Mouse (Mus musculus) forebrain, embryonic 15.5 days (tissue): ENCODE data around the gene Rnf145. TPM values are rescaled to one million over a fixed set of nuclear protein-coding genes. Genes with fewer than 3 reads are reported as not detected.

Source experiments
- ATAC-seq: fragments of 200-750 bp; cut with Nextera tagmentation; replicated peaks from 2 replicates; pipeline ENCODE4 v1.8.0; 2017; ENCODE audit warnings: mild to moderate bottlenecking, moderate TSS enrichment, moderate library complexity
- H3K27ac ChIP-seq: fragments of 300-500 bp; sonication (generic); replicated peaks from 2 replicates; pipeline ENCODE4 v1.5.1; 2015; ENCODE audit warnings: mild to moderate bottlenecking, inconsistent platforms
- H3K27me3 ChIP-seq: fragments of 300-500 bp; sonication (generic); 2 replicates; pipeline ENCODE4 v1.6.1; 2015; ENCODE audit warnings: inconsistent platforms
- H3K36me3 ChIP-seq: fragments of 300-500 bp; sonication (generic); 2 replicates; pipeline ENCODE4 v1.6.1; 2015; ENCODE audit warnings: mild to moderate bottlenecking, inconsistent platforms
- H3K4me1 ChIP-seq: fragments of 300-500 bp; sonication (generic); 2 replicates; pipeline ENCODE4 v1.6.1; 2015; ENCODE audit warnings: inconsistent platforms
- H3K4me2 ChIP-seq: fragments of 300-500 bp; sonication (generic); replicated peaks from 2 replicates; pipeline ENCODE4 v1.6.1; 2015; ENCODE audit warnings: mild to moderate bottlenecking, inconsistent platforms
- H3K4me3 ChIP-seq: fragments of 300-500 bp; sonication (generic); 2 replicates; pipeline ENCODE4 v1.5.1; 2015; ENCODE audit warnings: mild to moderate bottlenecking, inconsistent platforms
- H3K9ac ChIP-seq: fragments of 300-500 bp; sonication (generic); replicated peaks from 2 replicates; pipeline ENCODE4 v1.6.1; 2015; ENCODE audit warnings: mild to moderate bottlenecking, inconsistent platforms
- H3K9me3 ChIP-seq: fragments of 300-500 bp; sonication (generic); 2 replicates; pipeline ENCODE4 v1.6.1; 2016; ENCODE audit warnings: inconsistent platforms
- WGBS: fragments of 180-500 bp; shearing (Covaris S2); methylation state at CpG from one replicate; pipeline ENCODE4 v1.1.7; 2015; ENCODE audit warnings: mixed read lengths; 5-methylcytosine and 5-hydroxymethylcytosine counted together
- polyA plus RNA-seq: library from polyadenylated mRNA; unstranded; fragments of >200 nt; fragmentation: Nextera tagmentation; extraction: Ambion mirVana; gene quantifications from 2 replicates; pipeline ENCODE4 v1.2.1, GENCODE M21; 2015

Rnf145 gene
- polyA plus RNA-seq, 1 experiment from 2014 or later: 96.6 TPM

DNA sequence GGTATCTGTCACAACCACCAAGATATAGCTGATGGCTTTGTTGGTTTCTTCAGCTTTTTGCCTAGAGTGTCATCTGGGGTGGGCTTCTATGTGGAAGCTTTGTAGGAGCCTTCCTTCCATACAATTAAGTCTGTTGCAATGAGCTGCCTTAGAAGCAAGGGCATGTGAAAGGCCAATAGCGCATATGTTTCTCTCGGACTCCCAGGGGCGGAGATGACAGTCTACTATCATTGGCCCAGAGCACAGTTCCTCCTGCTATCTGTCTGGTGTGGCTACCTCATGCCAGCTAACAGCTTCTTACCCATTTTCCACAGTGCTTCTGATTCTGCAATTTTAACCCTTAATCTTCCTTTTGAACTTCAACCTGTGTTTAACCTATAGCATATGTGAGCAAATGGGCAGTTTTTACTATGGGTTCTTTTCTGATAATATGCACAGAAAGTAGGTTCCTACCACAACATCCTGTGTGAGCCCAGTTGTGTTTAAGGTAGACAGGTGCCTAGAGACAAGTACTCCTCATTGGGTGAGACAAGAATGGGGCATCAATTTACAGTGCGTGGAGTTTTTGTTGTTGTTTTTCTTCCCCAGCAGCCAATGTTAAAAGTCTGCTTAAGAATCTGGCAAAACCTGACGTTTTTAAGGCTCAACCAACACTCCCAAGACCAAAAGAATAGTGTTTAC lies 24.0 kb upstream of the Rnf145 start:
- WGBS: 87% methylated on average over 5 of the region's 5 CpGs
- no peaks in the 10 kb centered on the region for H3K27me3 ChIP-seq
- no peak overlapping the region for H3K27ac ChIP-seq
- ATAC-seq: no peak
- H3K4me3 ChIP-seq: no peak overlapping the region
- H3K9me3 ChIP-seq: no peaks in the 10 kb centered on the region
- no peak overlapping the region for H3K9ac ChIP-seq
- no peak overlapping the region for H3K4me2 ChIP-seq
- H3K4me1 ChIP-seq: no peaks in the 10 kb centered on the region
- no peaks in the 10 kb centered on the region for H3K36me3 ChIP-seq

DNA sequence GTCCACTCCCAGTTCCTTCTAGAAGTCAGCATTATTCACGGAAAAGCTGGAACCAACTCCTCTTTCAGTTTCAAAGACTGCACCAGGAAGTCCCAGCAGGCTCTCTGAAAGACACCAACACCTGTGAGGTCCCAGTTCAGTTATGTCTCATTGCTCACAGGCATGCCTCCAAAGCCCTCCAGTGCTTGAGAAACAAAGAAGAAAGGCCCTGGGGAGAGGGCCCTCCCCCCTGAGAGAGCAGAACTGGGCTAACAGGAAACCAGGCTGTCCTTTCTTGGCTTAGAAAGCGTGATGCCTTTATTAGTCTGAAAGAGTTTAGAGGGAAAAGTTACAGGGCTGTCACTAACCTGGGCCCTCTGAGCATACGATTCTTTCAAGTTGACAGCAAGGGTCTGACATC lies 22.5 kb upstream of the Rnf145 start:
- Histone ChIP-seq H3K27me3 (no peaks in the 10 kb centered on the region), H3K36me3 (no peaks in the 10 kb centered on the region), H3K27ac (no peak overlapping the region), H3K4me3 (no peak overlapping the region), H3K9me3 (no peaks in the 10 kb centered on the region), H3K9ac (no peak overlapping the region), H3K4me2 (no peak overlapping the region), H3K4me1 (no peaks in the 10 kb centered on the region)
- 50% methylated on average over 3 of the region's 3 CpGs for WGBS
- ATAC-seq: no peak

DNA sequence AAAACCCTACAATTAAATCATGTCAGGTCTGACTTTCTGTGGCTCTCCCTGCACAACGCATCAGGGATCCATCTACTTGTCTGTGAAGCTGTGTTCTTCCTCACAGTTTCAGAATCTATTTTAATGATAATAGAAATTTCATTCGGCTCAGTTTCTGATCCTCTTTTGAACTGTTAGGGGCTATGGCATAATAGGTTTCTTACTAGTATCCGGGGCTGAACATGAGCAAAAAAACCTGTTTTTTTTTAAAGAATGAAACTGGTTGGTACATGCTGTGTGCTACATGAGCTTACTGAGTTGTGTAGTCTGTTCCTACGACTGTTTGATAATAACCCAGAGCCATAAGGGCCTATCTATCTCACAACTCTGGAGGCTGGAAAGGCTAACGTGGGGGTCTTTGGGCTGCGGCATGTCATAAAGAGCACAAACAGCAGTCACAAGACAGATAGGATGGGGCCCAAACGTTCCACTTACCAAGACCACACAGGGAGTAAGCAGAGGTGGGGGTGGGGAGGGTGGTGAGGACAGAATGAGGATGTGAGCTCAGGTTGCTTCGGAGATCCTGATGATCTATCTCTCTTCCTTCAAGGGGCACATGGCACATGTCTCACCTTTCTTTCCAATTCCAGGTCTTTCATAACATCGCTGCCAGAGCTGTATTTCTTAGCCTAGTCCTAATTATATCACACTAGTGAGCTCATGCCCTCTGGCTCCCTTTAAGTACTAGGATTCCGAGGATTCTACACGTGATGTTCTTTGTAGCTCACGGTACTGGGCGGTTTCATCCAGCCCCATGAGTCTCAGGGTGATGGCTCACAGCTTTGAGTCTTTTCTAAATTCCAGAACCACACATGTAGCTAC lies 20.1 kb upstream of the Rnf145 start:
- Histone ChIP-seq H3K4me3 (no peak overlapping the region), H3K27me3 (no peaks in the 10 kb centered on the region), H3K9me3 (no peaks in the 10 kb centered on the region)

DNA sequence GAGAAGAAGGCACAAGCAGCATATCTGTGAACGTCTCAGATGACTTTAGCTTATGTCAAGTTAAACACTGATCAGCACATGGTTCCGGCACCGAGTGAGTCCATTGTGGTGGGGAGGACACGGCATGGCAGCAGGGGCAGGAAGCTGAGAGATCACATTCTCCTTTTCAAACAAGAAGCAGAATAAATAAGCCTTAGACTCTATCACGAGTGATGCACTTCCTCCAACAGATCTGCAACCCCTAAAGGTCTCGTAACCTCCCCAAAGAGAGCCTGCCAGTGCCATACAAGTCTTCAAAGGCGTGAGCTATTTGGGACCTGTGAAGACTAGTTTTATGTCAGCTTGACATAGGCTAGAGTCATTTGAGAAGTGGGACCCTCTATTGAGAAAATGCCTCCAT lies 17.8 kb upstream of the Rnf145 start:
- no peak overlapping the region for H3K9ac ChIP-seq
- WGBS: 81% methylated on average over 7 of the region's 7 CpGs
- ATAC-seq: no peak
- no peaks in the 10 kb centered on the region for H3K36me3 ChIP-seq
- no peaks in the 10 kb centered on the region for H3K27me3 ChIP-seq
- H3K27ac ChIP-seq: no peak overlapping the region
- H3K4me3 ChIP-seq: no peak overlapping the region
- H3K4me2 ChIP-seq: no peak overlapping the region
- H3K9me3 ChIP-seq: no peaks in the 10 kb centered on the region
- H3K4me1 ChIP-seq: no peaks in the 10 kb centered on the region

More for the DNA sequence above, 20.1 kb upstream of the Rnf145 start:
- no peak overlapping the region for H3K4me2 ChIP-seq
- no peaks in the 10 kb centered on the region for H3K4me1 ChIP-seq
- WGBS: 82% methylated on average over 13 of the region's 13 CpGs
- H3K27ac ChIP-seq: no peak overlapping the region
- H3K9ac ChIP-seq: no peak overlapping the region
- no peaks in the 10 kb centered on the region for H3K36me3 ChIP-seq
- no peak for ATAC-seq

DNA sequence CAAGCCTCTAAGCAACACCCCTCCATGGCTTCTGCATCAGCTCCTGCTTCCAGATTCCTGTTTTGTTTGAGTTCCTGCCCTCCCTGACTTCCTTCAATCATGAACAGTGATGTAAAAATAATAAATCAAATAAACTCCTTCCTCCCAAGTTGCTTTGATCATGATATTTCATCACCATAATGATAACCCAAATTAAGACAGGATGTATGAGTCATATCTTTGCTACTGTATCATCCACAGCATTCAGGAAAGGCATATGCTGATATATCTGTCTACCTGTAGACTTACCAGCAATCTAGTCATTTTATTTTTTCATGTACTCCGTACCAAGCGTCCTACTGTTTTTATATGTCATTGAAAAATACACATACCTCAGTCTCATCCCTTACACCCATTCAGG lies 17.3 kb upstream of the Rnf145 start:
- no peak for ATAC-seq
- no peaks in the 10 kb centered on the region for H3K4me1 ChIP-seq
- H3K9me3 ChIP-seq: no peaks in the 10 kb centered on the region
- no peaks in the 10 kb centered on the region for H3K27me3 ChIP-seq
- H3K9ac ChIP-seq: no peak overlapping the region
- no peak overlapping the region for H3K4me2 ChIP-seq
- no peak overlapping the region for H3K27ac ChIP-seq
- H3K36me3 ChIP-seq: no peaks in the 10 kb centered on the region
- whole genome bisulfite sequencing: 93% methylated on average over 2 of the region's 2 CpGs
- no peak overlapping the region for H3K4me3 ChIP-seq

DNA sequence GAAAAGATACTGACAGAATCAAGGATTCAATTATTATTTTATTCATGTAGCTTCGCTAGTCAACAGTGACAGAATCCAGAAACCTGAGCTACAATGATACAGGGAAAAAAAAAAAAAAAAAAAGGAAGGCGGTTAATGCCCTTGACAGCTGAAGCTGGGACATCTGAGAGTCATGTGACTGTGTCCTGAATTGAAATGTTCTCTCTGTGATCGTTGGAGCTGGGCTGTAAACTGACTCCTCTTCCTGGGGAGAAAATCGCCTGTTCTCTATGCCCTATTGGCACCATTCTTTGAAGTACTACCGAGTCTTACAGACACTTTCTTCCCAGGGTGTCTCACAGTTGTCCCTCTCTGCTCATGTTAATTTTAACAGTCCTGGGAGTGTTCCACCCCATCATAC lies 15.8 kb upstream of the Rnf145 start:
- no peaks in the 10 kb centered on the region for H3K4me1 ChIP-seq
- no peaks in the 10 kb centered on the region for H3K9me3 ChIP-seq
- H3K9ac ChIP-seq: no peak overlapping the region
- H3K36me3 ChIP-seq: no peaks in the 10 kb centered on the region
- ATAC-seq: no peak
- no peak overlapping the region for H3K4me3 ChIP-seq
- H3K27ac ChIP-seq: no peak overlapping the region
- H3K4me2 ChIP-seq: no peak overlapping the region
- WGBS: 45% methylated on average over 5 of the region's 5 CpGs
- H3K27me3 ChIP-seq: no peaks in the 10 kb centered on the region

DNA sequence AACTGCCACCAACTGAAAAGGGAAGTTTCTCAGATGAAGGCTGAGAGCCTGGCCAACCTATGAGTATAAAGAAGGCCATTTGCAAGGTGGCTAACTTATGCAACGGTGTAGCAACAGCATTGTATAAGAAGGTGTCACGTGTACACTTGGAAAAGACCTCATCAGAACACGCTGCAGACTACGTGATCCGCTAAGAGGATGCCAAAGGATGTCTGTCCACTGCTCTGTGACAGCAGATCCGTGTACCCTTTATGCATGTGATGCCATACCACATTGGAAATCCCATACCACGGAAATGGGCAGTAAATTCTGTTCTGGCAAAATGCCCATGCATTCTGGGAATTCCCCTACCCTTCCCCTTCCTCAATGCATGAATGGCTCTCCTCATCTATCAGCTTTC lies 14.6 kb upstream of the Rnf145 start:
- no peak for ATAC-seq
- Histone ChIP-seq H3K27ac (no peak overlapping the region), H3K9me3 (no peaks in the 10 kb centered on the region), H3K9ac (no peak overlapping the region), H3K4me3 (no peak overlapping the region), H3K4me1 (no peaks in the 10 kb centered on the region), H3K4me2 (no peak overlapping the region), H3K36me3 (no peaks in the 10 kb centered on the region), H3K27me3 (no peaks in the 10 kb centered on the region)
- 90% methylated on average over 7 of the region's 7 CpGs for WGBS

DNA sequence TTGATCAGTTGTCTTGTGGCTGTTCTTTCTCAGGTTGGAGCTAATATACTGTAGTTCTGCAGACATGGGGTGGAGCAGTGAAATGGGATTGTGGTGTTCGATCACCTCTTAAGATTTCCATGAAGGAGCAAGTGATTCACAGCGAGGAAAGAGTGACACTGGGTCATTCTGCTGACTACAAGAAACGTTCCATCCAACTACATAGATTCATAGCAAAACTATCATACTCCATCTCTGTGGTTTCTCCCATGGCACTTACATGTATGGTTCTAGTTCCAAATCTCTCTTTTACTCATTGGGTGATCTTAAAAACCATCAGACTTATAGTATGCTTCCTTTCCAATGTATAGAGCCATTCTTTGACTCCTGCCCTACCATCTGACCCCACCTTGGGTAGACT lies 14.0 kb upstream of the Rnf145 start:
- H3K4me3 ChIP-seq: no peak overlapping the region
- H3K9me3 ChIP-seq: no peaks in the 10 kb centered on the region
- no peaks in the 10 kb centered on the region for H3K27me3 ChIP-seq
- ATAC-seq: no peak
- no peak overlapping the region for H3K4me2 ChIP-seq
- no peak overlapping the region for H3K9ac ChIP-seq
- H3K27ac ChIP-seq: no peak overlapping the region
- no peaks in the 10 kb centered on the region for H3K4me1 ChIP-seq
- no peaks in the 10 kb centered on the region for H3K36me3 ChIP-seq
- WGBS: 89% methylated on average over 3 of the region's 3 CpGs

DNA sequence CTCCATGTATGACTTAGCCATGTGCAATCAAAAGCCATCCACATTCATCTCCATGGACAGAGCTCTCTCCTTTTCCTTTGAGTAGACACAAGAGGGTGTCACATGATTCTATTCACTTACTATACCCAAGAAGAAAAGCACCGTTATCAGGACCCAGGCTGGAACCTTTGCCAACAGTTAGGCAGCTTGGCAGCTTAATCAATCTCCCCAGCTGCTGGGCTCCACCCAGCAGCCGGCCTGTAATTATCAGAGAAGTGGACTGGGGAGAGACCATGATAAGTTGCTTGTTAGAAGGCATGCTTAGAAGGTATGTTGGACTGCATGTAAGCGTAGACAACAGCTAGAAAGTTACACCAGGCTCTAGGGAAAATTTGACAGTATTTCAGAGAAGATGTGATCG lies 9.9 kb upstream of the Rnf145 start:
- no peaks in the 10 kb centered on the region for H3K9me3 ChIP-seq
- no peak for ATAC-seq
- no peaks in the 10 kb centered on the region for H3K4me1 ChIP-seq
- no peak overlapping the region for H3K4me3 ChIP-seq
- H3K27me3 ChIP-seq: no peaks in the 10 kb centered on the region
- 60% methylated on average over 4 of the region's 4 CpGs for WGBS
- H3K27ac ChIP-seq: no peak overlapping the region
- no peak overlapping the region for H3K4me2 ChIP-seq
- H3K9ac ChIP-seq: no peak overlapping the region
- H3K36me3 ChIP-seq: no peaks in the 10 kb centered on the region

DNA sequence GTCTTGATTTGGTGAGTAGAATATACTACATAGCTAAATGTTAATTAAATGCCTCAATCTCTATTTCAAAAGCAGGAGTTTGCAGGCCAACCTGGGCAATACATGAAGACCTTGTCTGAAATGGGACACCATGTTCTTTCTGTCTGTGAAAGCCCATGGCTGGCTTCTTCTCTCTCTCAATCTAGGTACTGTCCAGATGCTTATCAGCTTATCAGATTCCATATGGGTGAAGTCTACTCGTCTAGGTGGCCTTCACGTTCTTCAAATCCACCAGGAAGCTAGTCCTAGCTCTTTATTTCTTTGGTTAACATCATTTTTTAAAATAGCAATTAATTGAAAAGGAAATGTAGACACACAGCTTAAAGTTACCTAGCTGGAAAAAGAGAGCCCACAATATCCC lies 8.9 kb upstream of the Rnf145 start:
- no peak for ATAC-seq
- Histone ChIP-seq H3K4me1 (no peaks in the 10 kb centered on the region), H3K9me3 (no peaks in the 10 kb centered on the region), H3K27me3 (no peaks in the 10 kb centered on the region), H3K9ac (no peak overlapping the region), H3K36me3 (no peaks in the 10 kb centered on the region), H3K4me2 (no peak overlapping the region), H3K4me3 (no peak overlapping the region), H3K27ac (no peak overlapping the region)
- 91% methylated on average over 2 of the region's 2 CpGs for WGBS

DNA sequence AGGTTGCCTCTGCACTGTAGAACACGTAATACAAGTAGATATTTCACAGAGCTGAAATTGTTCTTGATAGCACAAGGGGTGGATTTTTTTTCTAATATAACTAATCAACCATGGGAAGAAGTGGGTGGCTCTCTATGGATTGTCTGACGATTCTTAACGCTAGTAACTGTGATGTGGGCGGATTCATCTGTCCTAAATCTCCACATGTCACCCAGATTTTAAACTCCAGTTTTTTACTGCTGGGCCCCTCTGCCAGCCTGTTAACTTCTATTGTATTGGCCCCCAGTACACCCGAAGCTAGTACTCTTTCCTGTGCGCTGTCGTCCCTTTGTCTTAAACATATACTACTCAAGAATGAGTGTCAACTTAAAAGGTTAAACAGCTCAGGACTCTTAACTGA lies 8.4 kb upstream of the Rnf145 start:
- H3K9ac ChIP-seq: no peak overlapping the region
- H3K36me3 ChIP-seq: no peaks in the 10 kb centered on the region
- H3K4me2 ChIP-seq: no peak overlapping the region
- no peak overlapping the region for H3K4me3 ChIP-seq
- 86% methylated on average over 7 of the region's 7 CpGs for WGBS
- no peak overlapping the region for H3K27ac ChIP-seq
- H3K4me1 ChIP-seq: no peaks in the 10 kb centered on the region
- H3K9me3 ChIP-seq: no peaks in the 10 kb centered on the region
- H3K27me3 ChIP-seq: no peaks in the 10 kb centered on the region
- no peak for ATAC-seq

DNA sequence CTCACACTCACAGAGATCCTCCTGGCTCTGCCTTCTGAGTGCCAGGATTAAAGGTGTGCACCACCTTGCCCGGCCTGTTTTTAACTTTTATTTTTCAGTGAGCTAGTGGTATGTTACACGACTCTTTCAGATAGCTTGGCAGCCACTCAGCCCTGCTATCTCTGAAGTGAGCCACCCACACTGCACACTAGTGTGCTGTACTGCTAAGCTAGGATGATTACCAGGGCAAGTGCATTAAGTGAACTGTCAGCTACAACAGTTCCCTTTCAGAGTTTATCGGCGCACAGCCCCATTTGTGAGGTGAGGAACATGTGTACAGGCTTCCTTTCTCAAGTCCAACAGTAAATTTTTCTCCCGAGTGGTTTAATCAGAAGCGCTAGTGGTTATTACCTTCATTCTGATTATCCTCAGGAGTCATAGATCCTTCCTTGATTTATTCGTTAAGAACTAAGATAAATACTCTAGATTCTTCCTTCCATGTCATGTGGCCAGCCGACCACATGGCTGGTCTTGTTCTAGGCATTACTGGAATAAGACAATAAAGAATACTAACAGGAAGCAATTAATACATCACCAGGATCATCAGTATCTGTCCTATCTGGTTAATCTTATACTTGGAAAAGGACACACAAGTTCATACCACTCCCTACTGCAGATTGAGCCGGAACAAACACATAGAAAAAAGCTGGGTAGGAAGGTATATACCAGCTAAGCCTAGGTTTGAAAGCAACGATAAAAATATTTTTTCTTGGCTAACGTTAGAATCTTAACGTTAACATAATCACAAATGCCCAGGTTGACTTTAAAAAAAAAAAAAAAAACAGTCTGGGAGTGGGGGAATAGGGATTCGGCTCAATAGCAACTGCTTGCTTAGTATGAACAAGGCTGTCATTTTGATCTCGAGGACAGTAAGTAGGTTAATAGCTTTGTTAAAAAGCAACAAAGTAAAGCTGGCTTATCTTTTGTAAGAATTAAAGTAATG lies 6.4 kb upstream of the Rnf145 start:
- H3K36me3 ChIP-seq: no peaks in the 10 kb centered on the region
- no peak overlapping the region for H3K27ac ChIP-seq
- WGBS: 82% methylated on average over 14 of the region's 14 CpGs
- H3K27me3 ChIP-seq: no peaks in the 10 kb centered on the region
- no peaks in the 10 kb centered on the region for H3K9me3 ChIP-seq
- no peak overlapping the region for H3K4me3 ChIP-seq
- H3K4me2 ChIP-seq: no peak overlapping the region
- ATAC-seq: no peak
- no peak overlapping the region for H3K9ac ChIP-seq
- H3K4me1 ChIP-seq: no peaks in the 10 kb centered on the region
